Mouse (Mus musculus) brown adipose tissue, adult 24 weeks (tissue): ENCODE data around the gene Tmem141. TPM values are rescaled to one million over a fixed set of nuclear protein-coding genes. Genes with fewer than 3 reads are reported as not detected.

Source experiments
- H3K27ac ChIP-seq: fragments of 200-500 bp; replicated peaks from 2 replicates; pipeline ENCODE4 v1.5.1; 2012; ENCODE audit warnings: low read depth, mild to moderate bottlenecking, low read length
- H3K4me1 ChIP-seq: fragments of 200-500 bp; 2 replicates; pipeline ENCODE4 v1.6.1; 2012; ENCODE audit warnings: low read length, mixed read lengths; ENCODE audit not compliant: control insufficient read depth, insufficient read depth, insufficient read length
- H3K4me3 ChIP-seq: fragments of 200-500 bp; 2 replicates; pipeline ENCODE4 v1.5.1; 2012; ENCODE audit warnings: low read depth, mild to moderate bottlenecking, low read length, moderate library complexity; ENCODE audit not compliant: insufficient read depth
- polyA plus RNA-seq: library from polyadenylated mRNA; stranded (reverse); fragments of >200 nt; gene quantifications from 2 replicates; pipeline ENCODE4 v1.2.4, GENCODE M21; 2012; ENCODE audit not compliant: missing spikeins, insufficient read depth, insufficient read length

Gene Tmem141
- polyA plus RNA-seq, 1 experiment = 34.5 TPM

DNA sequence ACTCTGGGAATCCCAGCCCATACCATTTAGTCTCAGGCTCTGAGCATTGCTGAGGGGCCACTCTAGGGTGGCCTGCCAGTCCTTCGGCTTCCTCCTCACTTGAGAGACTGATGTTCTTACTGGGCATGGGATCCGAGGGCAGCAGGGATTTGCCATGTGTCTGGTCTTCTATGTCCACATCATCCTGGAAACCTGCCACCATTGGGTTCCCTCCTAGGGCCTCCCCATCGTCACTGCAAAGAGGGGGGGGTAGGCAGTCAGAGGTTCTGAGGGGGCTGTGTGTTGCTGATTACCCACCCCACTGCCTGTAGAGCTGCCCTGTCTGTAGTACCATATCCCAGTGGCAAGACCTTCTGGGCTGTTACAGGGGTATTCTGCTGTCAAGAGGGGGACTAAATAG, 36.2 kb downstream of the Tmem141 start:
- Histone ChIP-seq H3K4me3 (no peak overlapping the region), H3K27ac (no peak overlapping the region), H3K4me1 (no peaks in the 10 kb centered on the region)

DNA sequence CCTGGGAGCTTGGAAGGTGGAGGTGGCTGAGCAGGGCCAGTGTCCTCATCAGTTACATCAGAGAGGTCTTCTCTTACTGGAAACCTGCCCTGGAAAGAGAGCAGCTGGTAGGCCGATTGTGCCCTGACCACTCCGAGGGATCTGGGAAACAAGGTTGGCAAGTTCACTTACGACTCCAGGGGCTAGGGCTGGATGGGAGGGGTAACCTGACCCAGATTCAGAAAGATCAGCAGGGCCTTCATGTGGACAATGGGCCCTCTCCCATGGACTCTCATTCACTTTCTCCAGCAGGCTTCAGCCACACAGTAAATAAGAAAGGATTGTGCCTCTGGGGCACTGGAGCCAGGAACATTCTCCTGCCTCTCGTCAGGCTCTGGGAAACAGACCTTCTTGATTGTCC, 36.9 kb downstream of the Tmem141 start:
- Histone ChIP-seq H3K4me3 (no peak overlapping the region), H3K27ac (no peak overlapping the region), H3K4me1 (no peaks in the 10 kb centered on the region)

DNA sequence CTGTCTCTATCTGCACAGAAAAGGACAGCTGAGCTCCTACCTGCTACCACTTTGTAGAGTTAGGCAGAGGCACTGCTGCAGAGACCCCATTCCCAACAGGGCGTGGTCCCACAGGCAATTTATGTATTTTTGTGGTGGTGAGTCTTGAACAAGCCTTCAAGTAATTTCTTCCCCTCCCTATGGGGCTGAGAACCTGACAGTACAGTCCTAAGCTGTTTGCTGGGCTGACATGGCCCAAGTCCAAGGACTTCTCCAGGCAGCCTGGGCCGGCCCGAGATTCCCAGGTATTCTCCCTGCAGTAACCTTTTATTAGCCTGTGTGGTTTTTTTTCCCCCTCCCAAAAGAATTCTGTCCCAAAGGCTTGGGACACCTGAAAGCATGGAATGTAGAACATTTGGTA, 37.7 kb downstream of the Tmem141 start:
- H3K27ac ChIP-seq = no peak overlapping the region
- H3K4me3 ChIP-seq = no peak overlapping the region

DNA sequence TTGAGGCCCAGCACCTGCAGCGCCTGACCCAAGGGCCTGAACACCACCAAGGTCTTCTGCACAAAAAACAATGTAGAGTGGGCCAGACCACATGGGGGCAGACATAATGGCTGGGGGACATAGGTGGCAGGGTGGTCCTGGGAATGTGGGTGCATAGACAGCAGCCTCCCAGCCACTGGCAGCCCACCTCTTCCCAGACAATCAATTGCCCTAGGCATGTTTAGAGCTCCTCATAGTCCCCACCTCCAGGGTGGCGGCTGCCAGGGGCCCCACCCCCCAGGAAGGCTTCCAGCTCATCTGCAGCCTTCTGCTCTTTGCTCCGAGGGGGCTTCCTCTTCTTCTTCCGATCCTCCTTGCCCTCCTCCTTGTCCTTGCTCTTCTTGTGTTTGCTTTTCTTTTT, 38.2 kb downstream of the Tmem141 start:
- Histone ChIP-seq H3K4me3 (no peak overlapping the region), H3K4me1 (no peaks in the 10 kb centered on the region; the same call in 1 of the 2 replicates)

More for the DNA sequence above, 37.7 kb downstream of the Tmem141 start:
- no peaks in the 10 kb centered on the region; the same call in 1 of the 2 replicates for H3K4me1 ChIP-seq

DNA sequence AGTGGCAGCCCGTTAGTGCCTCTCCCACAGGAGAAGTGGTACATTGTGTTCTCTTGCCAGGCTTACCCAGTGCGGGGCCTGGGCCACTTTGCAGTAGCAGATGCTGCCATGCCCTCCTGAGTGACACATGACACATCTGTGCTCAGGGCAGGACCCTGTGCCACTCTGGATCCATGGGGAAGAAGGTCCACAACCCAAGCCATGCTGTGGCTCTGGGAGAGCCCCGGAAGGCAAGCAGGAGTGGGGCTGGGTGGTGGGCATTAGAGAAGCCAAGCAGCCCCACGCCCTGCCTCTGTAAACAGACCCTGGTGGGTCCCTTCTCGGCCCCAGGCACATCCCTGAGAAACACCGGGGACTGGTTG, 38.7 kb downstream of the Tmem141 start:
- Histone ChIP-seq H3K27ac (no peak overlapping the region), H3K4me3 (no peak overlapping the region), H3K4me1 (no peaks in the 10 kb centered on the region; the same call in 1 of the 2 replicates)

More for the DNA sequence above, 38.2 kb downstream of the Tmem141 start:
- H3K27ac ChIP-seq = no peak overlapping the region

DNA sequence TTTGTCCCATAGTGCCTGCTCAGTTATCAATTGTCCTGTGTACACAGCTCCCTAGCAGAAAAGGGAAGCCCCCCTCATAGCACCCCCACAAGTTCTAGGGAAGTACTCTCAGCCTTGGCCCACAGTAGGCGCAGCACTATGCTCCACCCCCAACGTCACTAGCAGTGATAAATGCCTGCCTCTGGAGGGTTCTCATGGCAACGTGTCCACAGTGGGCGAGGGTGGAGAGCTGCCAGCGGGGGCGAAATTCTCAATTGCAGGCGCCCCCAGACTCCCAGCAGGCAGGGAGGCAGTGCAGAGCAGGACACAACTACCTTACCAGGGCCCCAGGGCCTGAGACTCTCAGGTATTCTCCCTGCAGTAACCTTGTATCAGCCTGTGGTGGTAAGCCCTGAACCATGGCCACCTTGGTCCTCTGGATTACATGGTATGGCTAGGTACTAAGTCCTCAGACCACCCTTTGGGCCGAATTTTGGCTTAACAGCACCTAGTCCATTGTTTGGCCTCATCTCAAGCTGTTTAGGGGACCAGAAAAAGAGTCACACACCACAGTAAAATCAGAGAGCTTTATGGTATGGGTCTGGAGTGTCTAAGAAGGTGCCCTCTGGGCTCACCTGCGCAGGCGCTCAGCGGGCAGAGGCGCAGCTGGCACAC, 39.2 kb downstream of the Tmem141 start:
- no peaks in the 10 kb centered on the region; the same call in 1 of the 2 replicates for H3K4me1 ChIP-seq
- no peak overlapping the region for H3K4me3 ChIP-seq
- no peak overlapping the region for H3K27ac ChIP-seq

DNA sequence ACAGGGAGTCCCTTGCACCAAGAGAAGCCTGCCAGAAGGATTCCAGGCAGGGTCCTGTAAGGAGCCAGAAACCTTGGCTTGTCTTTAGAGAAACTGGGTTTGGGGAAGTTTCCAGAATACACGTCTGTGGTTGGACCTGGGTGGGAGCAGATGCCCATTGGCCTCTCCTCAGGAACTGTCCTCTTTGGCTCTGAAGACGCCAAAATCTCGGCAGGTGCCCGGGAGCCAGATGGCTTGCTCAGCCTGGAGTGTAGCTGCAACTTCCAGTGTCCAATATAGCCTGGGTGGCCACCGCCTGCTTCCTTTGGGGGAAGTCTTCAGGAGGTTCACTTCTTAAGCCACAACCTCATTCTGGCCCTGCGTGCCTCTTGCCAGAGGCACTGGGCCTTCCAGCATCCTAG, 39.9 kb downstream of the Tmem141 start:
- no peak overlapping the region for H3K4me3 ChIP-seq
- no peak overlapping the region for H3K27ac ChIP-seq
- no peaks in the 10 kb centered on the region; the same call in 1 of the 2 replicates for H3K4me1 ChIP-seq

DNA sequence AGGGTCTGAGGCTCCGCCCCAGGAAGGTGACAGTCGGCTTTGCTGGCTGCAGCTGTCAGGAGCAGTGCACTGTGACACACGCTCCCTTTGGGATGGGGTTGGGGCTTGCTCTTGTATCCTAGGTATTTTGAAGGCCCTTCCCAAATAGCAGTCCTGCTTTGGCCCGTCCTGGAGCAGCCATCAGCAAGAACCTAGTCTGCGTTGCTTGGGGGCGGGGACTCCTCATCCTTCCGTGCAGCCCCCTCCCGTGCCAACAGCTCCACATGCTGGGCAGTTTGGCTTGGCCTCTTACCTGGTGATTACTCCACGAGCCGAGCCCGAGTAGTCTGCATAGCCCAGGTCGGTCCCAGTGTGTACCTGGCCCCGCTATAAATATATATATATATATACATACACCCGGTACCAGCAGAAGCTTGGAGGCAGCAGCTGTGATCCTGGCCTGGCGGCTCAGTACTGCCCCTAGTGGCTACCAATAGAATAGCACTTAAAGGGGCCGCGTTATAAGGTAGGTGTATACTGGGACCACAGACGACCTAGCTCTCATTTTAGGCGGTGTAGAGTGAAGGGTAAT, 40.4 kb downstream of the Tmem141 start, which contains the start of gene Ajm1:
Gene Ajm1, minus strand, starts transcription at position 464 of the 571 bp plus-strand sequence.
- H3K4me3 ChIP-seq = no peak within 1 kb of the TSS
- no peaks in the 10 kb centered on the region; the same call in 1 of the 2 replicates for H3K4me1 ChIP-seq
- no peak within 1 kb of the TSS for H3K27ac ChIP-seq

DNA sequence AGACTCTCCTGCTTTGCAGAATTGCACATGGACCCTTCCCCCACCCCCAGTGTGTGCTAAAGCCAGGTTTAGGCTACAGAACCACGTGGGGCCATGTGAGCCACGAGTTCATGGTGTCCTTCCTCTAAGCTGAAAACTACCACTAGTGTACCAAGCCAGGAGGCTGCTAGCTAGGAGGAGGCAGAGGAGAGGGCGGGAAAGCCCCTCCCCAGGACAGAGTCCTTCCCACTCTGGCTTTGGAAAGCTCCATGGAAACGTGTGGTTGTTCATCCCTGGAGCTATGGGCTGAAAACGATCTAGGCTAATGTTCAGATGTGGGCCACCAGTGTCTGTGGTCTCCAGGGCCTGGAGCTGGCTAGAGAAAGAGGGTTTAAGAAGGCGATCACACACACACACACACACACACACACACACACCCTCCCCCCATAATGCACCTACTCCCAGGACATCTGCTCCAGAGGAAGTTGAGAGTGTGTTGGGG, 41.1 kb downstream of the Tmem141 start:
- peaks cover under 1% of the 10 kb centered on the region; the same call in 1 of the 2 replicates for H3K4me1 ChIP-seq
- H3K27ac ChIP-seq = no peak overlapping the region
- no peak overlapping the region for H3K4me3 ChIP-seq

DNA sequence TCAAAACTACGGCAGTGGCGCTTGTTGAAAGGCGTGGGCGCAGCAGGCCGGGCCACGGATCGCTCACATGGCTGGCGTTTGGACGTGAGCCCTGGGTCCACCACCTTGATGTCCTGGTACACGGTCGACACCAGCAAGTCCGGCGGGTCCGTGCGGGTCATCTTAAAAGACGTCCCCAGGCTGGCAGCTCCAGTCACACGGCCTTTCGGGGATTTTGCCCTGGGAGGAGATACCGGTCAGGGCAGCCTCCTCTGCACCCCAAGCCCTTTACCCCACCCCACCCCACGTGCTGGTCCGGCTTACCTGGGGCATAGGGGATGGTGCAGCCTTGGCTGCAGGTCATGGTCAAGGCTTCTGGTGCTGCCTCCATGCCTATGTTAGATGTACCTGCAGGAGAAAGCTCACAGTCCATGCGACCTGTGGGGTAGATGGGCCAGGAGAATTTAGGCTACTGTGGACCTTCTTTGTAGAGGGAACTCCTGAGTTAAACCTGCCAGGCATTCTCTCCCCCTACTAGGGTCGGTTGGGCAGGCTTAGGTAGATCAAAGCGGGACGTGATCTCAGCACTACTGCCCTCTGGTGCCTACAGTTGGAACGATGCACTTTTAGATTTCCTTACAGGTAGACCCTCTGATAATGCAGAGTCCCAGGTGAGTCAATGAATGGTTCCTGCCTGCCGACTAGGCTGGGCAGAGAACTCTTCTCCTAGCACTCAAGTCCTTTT, 41.9 kb downstream of the Tmem141 start:
- peaks cover 3% of the 10 kb centered on the region; the same call in 1 of the 2 replicates for H3K4me1 ChIP-seq
- no peak overlapping the region for H3K27ac ChIP-seq
- H3K4me3 ChIP-seq = peak overlapping the region; percentile 7

DNA sequence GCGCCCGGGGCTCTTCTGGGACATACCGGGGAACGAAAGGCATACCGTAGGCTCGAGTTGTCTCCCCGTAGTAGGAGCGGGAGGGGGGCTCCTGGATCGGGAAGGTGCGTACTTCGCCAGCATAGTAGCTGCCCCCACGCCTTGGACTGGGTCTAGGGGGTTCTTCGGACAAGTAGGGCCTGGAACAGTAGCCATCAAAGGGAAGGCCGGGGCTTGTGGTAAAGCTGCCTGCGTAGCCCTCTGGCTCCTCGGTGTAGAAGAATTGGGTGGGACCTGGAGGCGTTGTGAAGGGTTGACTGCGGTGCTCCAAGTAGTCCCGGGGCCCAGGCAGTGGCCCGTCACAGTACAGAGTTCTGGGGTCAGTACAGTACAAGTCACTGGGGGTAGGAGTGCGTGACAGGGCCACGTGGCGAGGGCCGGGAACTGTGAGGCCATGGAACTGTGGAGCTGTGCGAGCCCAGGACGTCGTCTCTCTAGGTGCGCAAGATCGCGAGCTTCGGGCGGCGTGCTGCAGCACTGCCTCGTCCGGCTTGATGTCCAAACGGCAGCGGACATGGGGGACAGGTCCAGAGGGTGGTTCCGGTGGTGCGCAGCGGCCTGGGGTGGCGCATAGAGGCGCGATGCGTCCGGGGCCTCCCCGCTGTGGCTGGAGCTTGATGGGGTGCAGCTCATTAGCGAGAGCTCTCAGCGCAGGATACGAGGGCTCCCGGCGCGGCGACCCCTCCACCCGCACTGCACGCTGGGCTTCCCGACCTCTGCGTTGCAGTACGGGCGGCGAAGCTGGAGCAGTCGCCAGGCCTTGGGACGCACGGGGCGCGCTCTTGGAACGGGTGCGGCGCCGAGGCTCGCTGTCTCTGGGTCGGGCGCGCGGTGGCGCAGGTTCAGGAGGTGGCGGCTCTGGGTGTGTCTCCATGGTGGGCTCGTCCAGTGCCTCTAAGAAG, 42.7 kb downstream of the Tmem141 start:
- H3K4me1 ChIP-seq = peaks cover 3% of the 10 kb centered on the region; the same call in 1 of the 2 replicates
- H3K4me3 ChIP-seq = peak overlapping the region; percentile 7
- H3K27ac ChIP-seq = no peak overlapping the region

DNA sequence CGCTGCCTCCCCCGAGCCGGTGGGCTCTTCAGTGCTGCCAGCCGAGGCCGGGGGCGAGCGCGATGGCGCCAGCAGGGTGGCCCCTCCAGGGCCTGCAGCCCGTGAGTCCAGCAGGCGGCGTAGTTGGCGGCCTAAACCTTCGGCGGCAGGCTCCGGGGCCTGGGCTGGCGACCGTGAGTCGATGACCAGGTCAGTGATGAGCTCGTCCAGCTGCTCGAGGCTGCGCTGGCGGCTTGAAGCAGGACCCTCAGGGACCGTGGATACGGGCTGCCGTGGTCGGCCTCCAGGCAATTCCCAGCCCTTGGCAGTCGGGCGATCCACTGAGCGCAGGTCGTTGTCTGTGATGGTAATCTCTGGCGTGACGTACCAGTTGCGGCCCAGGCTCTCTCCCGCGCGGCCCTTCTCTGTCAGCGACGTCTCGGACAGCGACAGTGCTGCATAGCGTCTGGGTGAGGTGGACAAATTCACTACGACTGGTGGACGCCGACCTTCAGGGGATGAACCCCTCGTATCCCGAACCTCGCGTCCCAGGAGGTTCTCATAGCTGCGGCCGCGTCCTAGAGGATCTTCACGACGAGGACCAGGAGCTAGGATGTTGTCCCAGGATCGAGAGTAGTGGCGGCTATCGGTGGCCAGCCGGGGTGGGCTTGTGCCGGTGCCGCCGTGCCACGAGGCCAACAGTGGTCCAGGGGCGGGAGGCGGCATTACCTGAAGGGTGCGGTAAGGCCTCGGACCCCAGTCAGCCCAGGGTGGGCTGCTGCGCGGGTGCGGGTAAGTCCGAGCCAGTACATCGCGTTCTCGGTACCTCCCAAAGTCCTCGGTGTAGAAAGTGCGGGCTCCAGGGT, 43.6 kb downstream of the Tmem141 start:
- peak overlapping the region; percentile 34 for H3K4me3 ChIP-seq
- no peak overlapping the region for H3K27ac ChIP-seq
- H3K4me1 ChIP-seq = peaks cover 3% of the 10 kb centered on the region; the same call in 1 of the 2 replicates

DNA sequence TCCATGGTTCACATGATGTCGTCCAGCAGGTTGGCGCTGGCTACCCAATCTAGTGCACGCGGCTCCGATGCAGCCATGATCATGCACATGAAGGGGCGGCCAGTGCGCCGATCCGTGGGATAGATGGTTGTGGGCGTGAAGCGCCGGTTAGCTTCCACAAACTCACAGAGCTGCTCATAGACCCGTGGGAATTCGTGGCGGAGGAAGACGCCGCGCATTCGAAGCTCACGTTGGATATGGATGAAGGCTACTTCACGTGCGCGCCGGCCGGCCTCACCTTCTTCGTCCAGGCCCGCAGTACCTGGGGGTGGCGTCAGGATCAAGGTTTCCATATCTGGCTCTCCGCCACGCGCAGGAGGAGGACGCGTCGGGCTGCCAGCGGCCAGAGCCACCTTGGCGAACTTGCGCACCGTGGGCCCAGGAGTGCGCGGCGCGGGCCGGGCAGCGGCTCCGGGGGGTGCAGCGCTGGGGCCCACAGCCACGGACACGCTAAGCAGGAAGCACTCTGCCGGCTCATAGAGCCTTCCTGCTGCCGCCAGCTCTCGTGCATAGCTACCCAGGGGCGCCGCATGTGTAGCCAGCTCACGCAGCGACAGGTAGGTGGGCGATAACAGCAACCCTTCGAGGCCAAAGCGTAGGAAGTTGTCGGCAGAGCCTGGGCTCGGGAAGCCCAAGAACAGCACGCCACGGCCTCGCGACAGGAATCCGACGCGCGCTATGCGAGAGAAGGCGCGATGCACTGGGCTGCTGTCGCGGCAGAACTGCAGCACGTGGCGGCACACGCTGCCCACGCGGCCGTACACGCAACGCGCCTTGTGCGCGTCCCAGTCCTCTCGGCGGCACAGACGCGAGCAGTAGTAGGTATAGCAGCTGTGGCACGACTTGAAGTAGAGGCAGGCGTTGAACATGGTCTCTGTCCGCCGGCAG, 44.6 kb downstream of the Tmem141 start:
- H3K27ac ChIP-seq = no peak overlapping the region
- peaks cover 3% of the 10 kb centered on the region; the same call in 1 of the 2 replicates for H3K4me1 ChIP-seq
- peak overlapping the region; percentile 34 for H3K4me3 ChIP-seq
